In genomic region chr1:166293086-166293485, GRCm38 (mm10) we compare ENCODE assay signal across 19 mouse cellular contexts. TPM values are rescaled to one million over a fixed set of nuclear protein-coding genes. Genes with fewer than 3 reads are reported as not detected.
DNase-seq lines count a peak whose midpoint lies in the region; ATAC-seq lines count a peak whose summit lies in the region.
"Had no signal": no experiment of that assay in that cellular context is flagged by ENCODE, and none has a peak within 500 bp of the region (broad histone marks: within the 10 kb centered on the region; RNA-seq: fewer than 3 reads in every experiment).

No protein-coding gene starts in this region.

- no peak overlapping the region for H3K4me2 ChIP-seq in hindbrain, embryonic 14.5 days (replicated peaks)
- no peak overlapping the region for H3K4me2 ChIP-seq in hindbrain, embryonic 16.5 days (ENCODE audit: low read length)
- no peak overlapping the region for H3K4me2 ChIP-seq in liver, embryonic 11.5 days
- H3K4me2 ChIP-seq in liver, embryonic 12.5 days, result no peak overlapping the region
- H3K4me2 ChIP-seq: embryonic facial prominence, embryonic 12.5 days; forebrain, embryonic 13.5 days; forebrain, embryonic 15.5 days had no signal

- no peaks in the 10 kb centered on the region; the same call in 1 of the 2 replicates for H3K4me1 ChIP-seq in hindbrain, embryonic 14.5 days (replicated peaks; ENCODE audit: control insufficient read depth, insufficient read depth, low read length)
- no peaks in the 10 kb centered on the region for H3K4me1 ChIP-seq in hindbrain, embryonic 16.5 days (ENCODE audit: control insufficient read depth, insufficient read depth, low read depth, low read length)
- H3K4me1 ChIP-seq in liver, embryonic 11.5 days (replicated peaks; ENCODE audit: control insufficient read depth, insufficient read depth, low read length), result no peaks in the 10 kb centered on the region
- no peaks in the 10 kb centered on the region for H3K4me1 ChIP-seq in liver, embryonic 12.5 days
- H3K4me1 ChIP-seq: embryonic facial prominence, embryonic 12.5 days had no signal

- H3K36me3 ChIP-seq in hindbrain, embryonic 14.5 days (replicated peaks; ENCODE audit: control insufficient read depth, insufficient read depth), result no peaks in the 10 kb centered on the region
- no peaks in the 10 kb centered on the region for H3K36me3 ChIP-seq in hindbrain, embryonic 16.5 days (ENCODE audit: control insufficient read depth, insufficient read depth, low read length)
- no peaks in the 10 kb centered on the region for H3K36me3 ChIP-seq in liver, embryonic 11.5 days (ENCODE audit: control insufficient read depth, insufficient read depth, low read length)
- no peaks in the 10 kb centered on the region for H3K36me3 ChIP-seq in liver, embryonic 12.5 days
- H3K36me3 ChIP-seq: embryonic facial prominence, embryonic 12.5 days; forebrain, embryonic 15.5 days had no signal

- H3K9me3 ChIP-seq in hindbrain, embryonic 14.5 days (ENCODE audit: control insufficient read depth, low read length), result no peaks in the 10 kb centered on the region
- H3K9me3 ChIP-seq in hindbrain, embryonic 16.5 days (ENCODE audit: control insufficient read depth, low read length), result no peaks in the 10 kb centered on the region
- H3K9me3 ChIP-seq in liver, embryonic 11.5 days (ENCODE audit: control insufficient read depth, low read length), result no peaks in the 10 kb centered on the region
- no peaks in the 10 kb centered on the region for H3K9me3 ChIP-seq in liver, embryonic 12.5 days (replicated peaks)
- H3K9me3 ChIP-seq: embryonic facial prominence, embryonic 10.5 days; embryonic facial prominence, embryonic 12.5 days; forebrain, embryonic 13.5 days; forebrain, embryonic 15.5 days had no signal

- no peak for ATAC-seq in hindbrain, embryonic 14.5 days (ENCODE audit: low FRiP score)
- ATAC-seq in hindbrain, embryonic 16.5 days, result no peak
- no peak for ATAC-seq in liver, embryonic 11.5 days (replicated peaks; ENCODE audit: low FRiP score)
- ATAC-seq in liver, embryonic 12.5 days, result no peak
- ATAC-seq: forebrain, embryonic 13.5 days; forebrain, embryonic 15.5 days; forebrain, postnatal 0 days had no signal

- 96% methylated on average over 3 of the region's 3 CpGs for WGBS in hindbrain, embryonic 14.5 days
- 91% methylated on average over 3 of the region's 3 CpGs for WGBS in hindbrain, embryonic 16.5 days
- WGBS in liver, embryonic 11.5 days, result 74% methylated on average over 3 of the region's 3 CpGs
- WGBS in liver, embryonic 12.5 days (ENCODE audit: insufficient replicate concordance), result 54% methylated on average over 3 of the region's 3 CpGs

- H3K4me3 ChIP-seq in hindbrain, embryonic 14.5 days (replicated peaks; ENCODE audit: low read length), result no peak overlapping the region
- H3K4me3 ChIP-seq in hindbrain, embryonic 16.5 days (ENCODE audit: low read length), result no peak overlapping the region
- H3K4me3 ChIP-seq in liver, embryonic 11.5 days (ENCODE audit: low read depth, low read length), result no peak overlapping the region
- no peak overlapping the region for H3K4me3 ChIP-seq in liver, embryonic 12.5 days
- H3K4me3 ChIP-seq: embryonic facial prominence, embryonic 10.5 days; embryonic facial prominence, embryonic 12.5 days; forebrain, embryonic 13.5 days; forebrain, embryonic 15.5 days had no signal

- no peak overlapping the region for H3K9ac ChIP-seq in hindbrain, embryonic 14.5 days
- H3K9ac ChIP-seq in hindbrain, embryonic 16.5 days (ENCODE audit: low read depth, low read length), result no peak overlapping the region
- no peak overlapping the region for H3K9ac ChIP-seq in liver, embryonic 11.5 days (ENCODE audit: low read depth, low read length)
- no peak overlapping the region for H3K9ac ChIP-seq in liver, embryonic 12.5 days
- H3K9ac ChIP-seq: embryonic facial prominence, embryonic 12.5 days; forebrain, embryonic 13.5 days; forebrain, embryonic 15.5 days; forebrain, postnatal 0 days had no signal

- H3K27me3 ChIP-seq in hindbrain, embryonic 14.5 days (ENCODE audit: control insufficient read depth, insufficient read depth, low read length), result no peaks in the 10 kb centered on the region
- no peaks in the 10 kb centered on the region for H3K27me3 ChIP-seq in hindbrain, embryonic 16.5 days (replicated peaks; ENCODE audit: control insufficient read depth, insufficient read depth, low read length)
- no peaks in the 10 kb centered on the region for H3K27me3 ChIP-seq in liver, embryonic 11.5 days (replicated peaks; ENCODE audit: control insufficient read depth, insufficient read depth, low read length)
- H3K27me3 ChIP-seq in liver, embryonic 12.5 days (replicated peaks), result 0 out of 2 replicates have a peak, but pooled peaks cover 8% of the 10 kb centered on the region
- H3K27me3 ChIP-seq: forebrain, embryonic 13.5 days; forebrain, embryonic 15.5 days had no signal

- DNase-seq in hindbrain, embryonic 14.5 days (ENCODE audit: low spot score), result peak; percentile 20
- peak; percentile 8 for DNase-seq in liver, embryonic 11.5 days (ENCODE audit: low spot score)
- no peak for DNase-seq in urinary bladder, postnatal 4 days (ENCODE audit: low spot score in 2 of 2)
- DNase-seq: adrenal gland, adult 2 months; adrenal gland, postnatal 14 days; cerebellum, adult 11-12 months; cerebellum, adult 2 months; cerebellum, adult 9-10 months; cerebellum, postnatal 10 days; cerebellum, postnatal 25 days; forebrain, postnatal 0 days had no signal

- H3K27ac ChIP-seq in hindbrain, embryonic 14.5 days, result no peak overlapping the region
- no peak overlapping the region for H3K27ac ChIP-seq in hindbrain, embryonic 16.5 days (ENCODE audit: low read depth, low read length)
- H3K27ac ChIP-seq in liver, embryonic 11.5 days (ENCODE audit: low read depth, low read length), result no peak overlapping the region
- no peak overlapping the region for H3K27ac ChIP-seq in liver, embryonic 12.5 days
- H3K27ac ChIP-seq: embryonic facial prominence, embryonic 10.5 days; embryonic facial prominence, embryonic 12.5 days; forebrain, embryonic 13.5 days; forebrain, embryonic 15.5 days had no signal

RNA-seq across cellular contexts. Expression of gene Ildr2, which starts 39.1 kb away (rescaled TPM):
- 3.6 and 4.1 TPM in 2 replicates for polyA plus RNA-seq in hindbrain, embryonic 14.5 days (2014; fragmentation: Nextera tagmentation; extraction: Ambion mirVana)
- polyA plus RNA-seq in hindbrain, embryonic 16.5 days (2015; fragmentation: Nextera tagmentation; extraction: Ambion mirVana), result 3.3 TPM in 2 replicates
- 0.43 and 0.53 TPM in 2 replicates for polyA plus RNA-seq in liver, embryonic 11.5 days (2014; fragmentation: Nextera tagmentation; extraction: Ambion mirVana)
- 0.12 and 0.41 TPM in 2 replicates for polyA plus RNA-seq in liver, embryonic 12.5 days (2016; fragmentation: Nextera tagmentation; extraction: Ambion mirVana)

RNA-seq across cellular contexts. Expression of gene Mael, which starts 54.5 kb away (rescaled TPM):
- polyA plus RNA-seq in hindbrain, embryonic 14.5 days (2014; fragmentation: Nextera tagmentation; extraction: Ambion mirVana), result 0.20 TPM in 1 of 2 replicates, not detected in the other
- polyA plus RNA-seq in hindbrain, embryonic 16.5 days (2015; fragmentation: Nextera tagmentation; extraction: Ambion mirVana), result 0.17 and 0.29 TPM in 2 replicates
- polyA plus RNA-seq in liver, embryonic 11.5 days (2014; fragmentation: Nextera tagmentation; extraction: Ambion mirVana), result not detected in 2 replicates
- polyA plus RNA-seq in liver, embryonic 12.5 days (2016; fragmentation: Nextera tagmentation; extraction: Ambion mirVana), result not detected in 2 replicates
- polyA plus RNA-seq: adrenal gland, adult 2 months; C2C12; embryonic facial prominence, embryonic 10.5 days; forebrain, embryonic 11.5 days; forebrain, embryonic 13.5 days; forebrain, embryonic 15.5 days; forebrain, postnatal 0 days had no signal

Comparison
In these comparisons a context has a peak if more than half of its experiments do, and no peak if none do; other contexts are left out.
1. DNase-seq: peak in hindbrain, embryonic 14.5 days (single experiment) and liver, embryonic 11.5 days (single experiment); none in urinary bladder, postnatal 4 days (0 of 2).